Mouse (Mus musculus) embryonic fibroblast, embryonic 13.5 days (primary cell): ENCODE data around the gene Gnas.

Experiments
- CTCF ChIP-seq: IDR thresholded peaks from 2 replicates; pipeline ENCODE4 v1.5.1; 2011; ENCODE audit warnings: mild to moderate bottlenecking, control low read depth, low read length, moderate library complexity, borderline replicate concordance; ENCODE audit not compliant: insufficient read depth
- POLR2A ChIP-seq: IDR thresholded peaks from 2 replicates; pipeline ENCODE4 v1.6.1; 2011; ENCODE audit warnings: low read depth, mild to moderate bottlenecking, control low read depth, low read length, moderate library complexity

DNA sequence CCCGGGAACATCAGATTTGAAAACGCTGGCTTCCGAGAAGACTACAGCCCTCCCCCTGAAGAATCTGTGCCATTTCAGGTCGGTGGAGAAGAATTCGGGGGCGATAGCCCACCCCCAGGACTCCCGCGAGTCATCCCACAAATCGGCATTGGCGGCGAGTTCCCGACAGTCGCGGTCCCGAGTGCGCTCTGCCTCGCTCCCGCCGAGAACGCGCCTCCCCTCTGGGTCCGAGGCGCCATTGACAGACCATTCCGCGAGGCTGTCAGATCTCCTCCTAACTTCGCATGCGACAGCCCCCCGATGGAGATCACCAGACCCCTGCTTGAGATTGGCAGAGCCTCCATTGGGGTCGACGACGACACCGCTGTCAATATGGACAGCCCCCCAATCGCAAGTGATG is 14.4 kb downstream of the Gnas start:
- TF ChIP-seq CTCF: no peak
- TF ChIP-seq POLR2A: no peak
